Mouse (Mus musculus) neural tube, embryonic 13.5 days (tissue): ENCODE data around the gene Ifnlr1. TPM values are rescaled to one million over a fixed set of nuclear protein-coding genes. Genes with fewer than 3 reads are reported as not detected.

Experiments
- ATAC-seq: fragments of 200-750 bp; cut with Nextera tagmentation; 2 replicates; pipeline ENCODE4 v1.8.0; 2017; ENCODE audit warnings: low read depth, mild to moderate bottlenecking, moderate TSS enrichment, moderate library complexity
- H3K27ac ChIP-seq: fragments of 300-500 bp; sonication (generic); replicated peaks from 2 replicates; pipeline ENCODE4 v1.5.1; 2015; ENCODE audit warnings: moderate library complexity, mild to moderate bottlenecking, inconsistent platforms
- H3K27me3 ChIP-seq: fragments of 300-500 bp; sonication (generic); 2 replicates; pipeline ENCODE4 v1.6.1; 2015; ENCODE audit warnings: mild to moderate bottlenecking, inconsistent platforms
- H3K36me3 ChIP-seq: fragments of 300-500 bp; sonication (generic); 2 replicates; pipeline ENCODE4 v1.6.1; 2015; ENCODE audit warnings: mild to moderate bottlenecking, inconsistent platforms
- H3K4me1 ChIP-seq: fragments of 300-500 bp; sonication (generic); replicated peaks from 2 replicates; pipeline ENCODE4 v1.6.1; 2015; ENCODE audit warnings: inconsistent platforms
- H3K4me2 ChIP-seq: fragments of 300-500 bp; sonication (generic); 2 replicates; pipeline ENCODE4 v1.6.1; 2015; ENCODE audit warnings: inconsistent platforms, mild to moderate bottlenecking, moderate library complexity
- H3K4me3 ChIP-seq: fragments of 300-500 bp; sonication (generic); 2 replicates; pipeline ENCODE4 v1.5.1; 2015; ENCODE audit warnings: mild to moderate bottlenecking, inconsistent platforms
- H3K9ac ChIP-seq: fragments of 300-500 bp; sonication (generic); 2 replicates; pipeline ENCODE4 v1.6.1; 2015; ENCODE audit warnings: moderate library complexity, mild to moderate bottlenecking, inconsistent platforms
- H3K9me3 ChIP-seq: fragments of 300-500 bp; sonication (generic); 2 replicates; pipeline ENCODE4 v1.6.1; 2016; ENCODE audit warnings: inconsistent platforms
- WGBS: fragments of 180-500 bp; shearing (Covaris S2); methylation state at CpG from one replicate; pipeline ENCODE4 v1.1.7; 2015; 5-methylcytosine and 5-hydroxymethylcytosine counted together
- polyA plus RNA-seq: library from polyadenylated mRNA; unstranded; fragments of >200 nt; fragmentation: Nextera tagmentation; extraction: Ambion mirVana; gene quantifications from 2 replicates; pipeline ENCODE4 v1.2.1, GENCODE M21; 2015

Gene Ifnlr1
- polyA plus RNA-seq, 1 experiment from 2014 or later: 0.08 TPM

- H3K27ac ChIP-seq: no peak within 1 kb of the TSS
- H3K36me3 ChIP-seq: no peaks in the 10 kb centered on the region
- H3K4me2 ChIP-seq: no peak within 1 kb of the TSS
- 60% methylated on average over 14 of the region's 14 CpGs for WGBS
- ATAC-seq: no peak
- no peaks in the 10 kb centered on the region for H3K27me3 ChIP-seq
- H3K9ac ChIP-seq: no peak within 1 kb of the TSS
- H3K4me3 ChIP-seq: no peak within 1 kb of the TSS
- H3K4me1 ChIP-seq: no peaks in the 10 kb centered on the region
- no peaks in the 10 kb centered on the region for H3K9me3 ChIP-seq
Observed at GRCm38 (mm10) chr4:135727817-135728216, 41.7 kb downstream of the Ifnlr1 start, which contains the start of gene Il22ra1. Il22ra1 (plus strand) TSS chr4:135728172.

- no peak for ATAC-seq
Observed at GRCm38 (mm10) chr4:135730204-135730603, 44.1 kb downstream of the Ifnlr1 start.

GRCm38 (mm10) chr4:135730951-135731350, 44.9 kb downstream of the Ifnlr1 start:
- Histone ChIP-seq H3K4me1 (no peaks in the 10 kb centered on the region), H3K9me3 (peaks cover 5% of the 10 kb centered on the region; the same call in 1 of the 2 replicates), H3K36me3 (no peaks in the 10 kb centered on the region), H3K4me2 (no peak overlapping the region), H3K27ac (no peak overlapping the region), H3K27me3 (no peaks in the 10 kb centered on the region), H3K4me3 (no peak overlapping the region), H3K9ac (no peak overlapping the region)
- ATAC-seq: no peak
- WGBS: 79% methylated on average over 8 of the region's 8 CpGs

More at GRCm38 (mm10) chr4:135730204-135730603, 44.1 kb downstream of the Ifnlr1 start:
- no peaks in the 10 kb centered on the region for H3K36me3 ChIP-seq
- no peak overlapping the region for H3K27ac ChIP-seq
- peaks cover 5% of the 10 kb centered on the region; the same call in 1 of the 2 replicates for H3K9me3 ChIP-seq
- no peaks in the 10 kb centered on the region for H3K4me1 ChIP-seq
- H3K4me3 ChIP-seq: no peak overlapping the region
- no peak overlapping the region for H3K4me2 ChIP-seq
- no peak overlapping the region for H3K9ac ChIP-seq
- 84% methylated on average over 9 of the region's 9 CpGs for WGBS
- H3K27me3 ChIP-seq: no peaks in the 10 kb centered on the region

GRCm38 (mm10) chr4:135733901-135734300, 47.8 kb downstream of the Ifnlr1 start:
- no peak overlapping the region for H3K9ac ChIP-seq
- H3K27ac ChIP-seq: no peak overlapping the region
- 0 out of 2 replicates have a peak, but pooled peaks cover 4% of the 10 kb centered on the region for H3K4me1 ChIP-seq
- H3K36me3 ChIP-seq: no peaks in the 10 kb centered on the region
- no peak overlapping the region for H3K4me2 ChIP-seq
- WGBS: 95% methylated on average over 14 of the region's 14 CpGs
- H3K9me3 ChIP-seq: peaks cover 5% of the 10 kb centered on the region; the same call in 1 of the 2 replicates
- no peak overlapping the region for H3K4me3 ChIP-seq
- no peak for ATAC-seq
- no peaks in the 10 kb centered on the region for H3K27me3 ChIP-seq

GRCm38 (mm10) chr4:135736903-135737302, 50.8 kb downstream of the Ifnlr1 start:
- Histone ChIP-seq H3K4me1 (0 out of 2 replicates have a peak, but pooled peaks cover 4% of the 10 kb centered on the region), H3K9ac (no peak overlapping the region), H3K27ac (no peak overlapping the region), H3K4me3 (no peak overlapping the region), H3K4me2 (no peak overlapping the region), H3K36me3 (no peaks in the 10 kb centered on the region), H3K9me3 (peaks cover 5% of the 10 kb centered on the region; the same call in 1 of the 2 replicates), H3K27me3 (no peaks in the 10 kb centered on the region)
- ATAC-seq: no peak
- 65% methylated on average over 3 of the region's 3 CpGs for WGBS

GRCm38 (mm10) chr4:135738237-135738636, 52.1 kb downstream of the Ifnlr1 start:
- no peak for ATAC-seq
- H3K9ac ChIP-seq: no peak overlapping the region
- H3K9me3 ChIP-seq: peaks cover 5% of the 10 kb centered on the region; the same call in 1 of the 2 replicates
- 0 out of 2 replicates have a peak, but pooled peaks cover 4% of the 10 kb centered on the region for H3K4me1 ChIP-seq
- H3K4me3 ChIP-seq: no peak overlapping the region
- no peak overlapping the region for H3K27ac ChIP-seq
- no peak overlapping the region for H3K4me2 ChIP-seq
- no peaks in the 10 kb centered on the region for H3K36me3 ChIP-seq
- WGBS: 58% methylated on average over 5 of the region's 5 CpGs
- H3K27me3 ChIP-seq: no peaks in the 10 kb centered on the region

GRCm38 (mm10) chr4:135739148-135739547, 53.1 kb downstream of the Ifnlr1 start:
- Histone ChIP-seq H3K36me3 (no peaks in the 10 kb centered on the region), H3K4me1 (0 out of 2 replicates have a peak, but pooled peaks cover 4% of the 10 kb centered on the region), H3K9ac (no peak overlapping the region), H3K4me3 (no peak overlapping the region), H3K4me2 (no peak overlapping the region), H3K9me3 (peaks cover 5% of the 10 kb centered on the region; the same call in 1 of the 2 replicates), H3K27ac (no peak overlapping the region), H3K27me3 (no peaks in the 10 kb centered on the region)
- no peak for ATAC-seq
- WGBS: 61% methylated on average over 7 of the region's 7 CpGs

GRCm38 (mm10) chr4:135739672-135740071, 53.6 kb downstream of the Ifnlr1 start:
- Histone ChIP-seq H3K9me3 (peaks cover under 1% of the 10 kb centered on the region; the same call in 1 of the 2 replicates), H3K27ac (no peak overlapping the region), H3K4me3 (no peak overlapping the region), H3K4me1 (0 out of 2 replicates have a peak, but pooled peaks cover 4% of the 10 kb centered on the region), H3K4me2 (no peak overlapping the region), H3K27me3 (no peaks in the 10 kb centered on the region), H3K9ac (no peak overlapping the region), H3K36me3 (no peaks in the 10 kb centered on the region)
- no peak; the same call in 1 of the 2 replicates for ATAC-seq
- 79% methylated on average over 14 of the region's 14 CpGs for WGBS

- no peak overlapping the region for H3K4me2 ChIP-seq
- no peak for ATAC-seq
- no peak overlapping the region for H3K27ac ChIP-seq
- no peaks in the 10 kb centered on the region for H3K9me3 ChIP-seq
- H3K9ac ChIP-seq: no peak overlapping the region
- H3K4me1 ChIP-seq: no peaks in the 10 kb centered on the region
- no peak overlapping the region for H3K4me3 ChIP-seq
- H3K27me3 ChIP-seq: no peaks in the 10 kb centered on the region
- H3K36me3 ChIP-seq: no peaks in the 10 kb centered on the region
- WGBS: 42% methylated on average over 6 of the region's 6 CpGs
Observed at GRCm38 (mm10) chr4:135743520-135743919, 57.4 kb downstream of the Ifnlr1 start.

- 60% methylated on average over 16 of the region's 16 CpGs for WGBS
- H3K9me3 ChIP-seq: no peaks in the 10 kb centered on the region
Observed at GRCm38 (mm10) chr4:135744726-135745448, 58.8 kb downstream of the Ifnlr1 start.

GRCm38 (mm10) chr4:135745613-135746012, 59.5 kb downstream of the Ifnlr1 start:
- 84% methylated on average over 10 of the region's 10 CpGs for WGBS
- no peak for ATAC-seq

More at GRCm38 (mm10) chr4:135744726-135745448, 58.8 kb downstream of the Ifnlr1 start:
- H3K27me3 ChIP-seq: no peaks in the 10 kb centered on the region
- no peak overlapping the region for H3K4me2 ChIP-seq
- H3K4me1 ChIP-seq: no peaks in the 10 kb centered on the region
- no peak overlapping the region for H3K4me3 ChIP-seq
- no peak overlapping the region for H3K27ac ChIP-seq
- no peaks in the 10 kb centered on the region for H3K36me3 ChIP-seq
- ATAC-seq: no peak
- H3K9ac ChIP-seq: no peak overlapping the region

GRCm38 (mm10) chr4:135750896-135751295, 64.8 kb downstream of the Ifnlr1 start:
- Histone ChIP-seq H3K4me1 (no peaks in the 10 kb centered on the region), H3K4me2 (no peak overlapping the region), H3K9me3 (peaks cover 6% of the 10 kb centered on the region; the same call in 1 of the 2 replicates), H3K9ac (no peak overlapping the region), H3K27ac (no peak overlapping the region), H3K27me3 (no peaks in the 10 kb centered on the region), H3K36me3 (no peaks in the 10 kb centered on the region), H3K4me3 (no peak overlapping the region)
- WGBS: 85% methylated on average over 8 of the region's 8 CpGs
- no peak for ATAC-seq

More at GRCm38 (mm10) chr4:135745613-135746012, 59.5 kb downstream of the Ifnlr1 start:
- Histone ChIP-seq H3K27ac (no peak overlapping the region), H3K27me3 (no peaks in the 10 kb centered on the region), H3K9ac (no peak overlapping the region), H3K4me2 (no peak overlapping the region), H3K9me3 (no peaks in the 10 kb centered on the region), H3K4me1 (no peaks in the 10 kb centered on the region), H3K4me3 (no peak overlapping the region), H3K36me3 (no peaks in the 10 kb centered on the region)
